Mouse (Mus musculus) limb, embryonic 11.5 days (tissue): ENCODE data around the gene Lta. TPM values are rescaled to one million over a fixed set of nuclear protein-coding genes. Genes with fewer than 3 reads are reported as not detected.

Experiments used
- ATAC-seq: fragments of 200-750 bp; cut with Nextera tagmentation; 2 replicates; pipeline ENCODE4 v1.8.0; 2017; ENCODE audit warnings: low read depth; ENCODE audit not compliant: insufficient number of reproducible peaks, low FRiP score, low TSS enrichment
- DNase-seq: peaks from one replicate; pipeline ENCODE4 v3.0.0-alpha.2; 2015; ENCODE audit warnings: low spot score
- H3K27ac ChIP-seq: fragments of 300-500 bp; sonication (generic); replicated peaks from 2 replicates; pipeline ENCODE4 v1.5.1; 2014; ENCODE audit warnings: low read depth, mild to moderate bottlenecking, low read length
- H3K27me3 ChIP-seq: fragments of 300-500 bp; sonication (generic); 2 replicates; pipeline ENCODE4 v1.6.1; 2014; ENCODE audit warnings: mild to moderate bottlenecking, low read length, mixed read lengths; ENCODE audit not compliant: control insufficient read depth, insufficient read depth
- H3K36me3 ChIP-seq: fragments of 300-500 bp; sonication (generic); 2 replicates; pipeline ENCODE4 v1.6.1; 2014; ENCODE audit warnings: mild to moderate bottlenecking, low read length, moderate library complexity, mixed read lengths; ENCODE audit not compliant: control insufficient read depth, insufficient read depth
- H3K4me1 ChIP-seq: fragments of 300-500 bp; sonication (generic); 2 replicates; pipeline ENCODE4 v1.6.1; 2014; ENCODE audit warnings: low read length, mixed read lengths; ENCODE audit not compliant: control insufficient read depth, insufficient read depth
- H3K4me2 ChIP-seq: fragments of 300-500 bp; sonication (generic); 2 replicates; pipeline ENCODE4 v1.6.1; 2014; ENCODE audit warnings: low read depth, mild to moderate bottlenecking, moderate library complexity; ENCODE audit not compliant: severe bottlenecking
- H3K4me3 ChIP-seq: fragments of 300-500 bp; sonication (generic); 2 replicates; pipeline ENCODE4 v1.5.1; 2014; ENCODE audit warnings: low read depth, low read length
- H3K9ac ChIP-seq: fragments of 300-500 bp; sonication (generic); 2 replicates; pipeline ENCODE4 v1.6.1; 2014; ENCODE audit warnings: mild to moderate bottlenecking, low read length
- H3K9me3 ChIP-seq: fragments of 300-500 bp; sonication (generic); 2 replicates; pipeline ENCODE4 v1.6.1; 2016; ENCODE audit warnings: low read length; ENCODE audit not compliant: control insufficient read depth
- WGBS: fragments of 180-500 bp; shearing (Covaris S2); extraction: QIAGEN DNeasy Blood & Tissue Kit; methylation state at CpG from one replicate; pipeline ENCODE4 v1.1.7; 2014; 5-methylcytosine and 5-hydroxymethylcytosine counted together
- polyA plus RNA-seq: library from polyadenylated mRNA; unstranded; fragments of >200 nt; fragmentation: Nextera tagmentation; extraction: Ambion mirVana; gene quantifications from 2 replicates; pipeline ENCODE4 v1.2.1, GENCODE M21; 2014

Gene Lta
- polyA plus RNA-seq, 1 experiment from 2014 or later, result 0.11 TPM

- H3K4me2 ChIP-seq, result no peak overlapping the region
- H3K27me3 ChIP-seq, result no peaks in the 10 kb centered on the region
- H3K4me1 ChIP-seq, result peaks cover 4% of the 10 kb centered on the region
- ATAC-seq (no peak), DNase-seq (no peak)
- 93% methylated on average over 19 of the region's 19 CpGs for WGBS
- H3K4me3 ChIP-seq, result no peak overlapping the region
- H3K36me3 ChIP-seq, result peaks cover 73% of the 10 kb centered on the region
- no peaks in the 10 kb centered on the region for H3K9me3 ChIP-seq
- H3K9ac ChIP-seq, result no peak overlapping the region
- H3K27ac ChIP-seq, result no peak overlapping the region
Measured at GRCm38 (mm10) chr17:35249451-35250197, 44.5 kb upstream of the Lta start.

GRCm38 (mm10) chr17:35248986-35249385 lies 43.8 kb upstream of the Lta start:
- 92% methylated on average over 14 of the region's 14 CpGs for WGBS
- Histone ChIP-seq H3K9ac (no peak overlapping the region), H3K9me3 (no peaks in the 10 kb centered on the region), H3K27me3 (no peaks in the 10 kb centered on the region), H3K4me2 (no peak overlapping the region), H3K36me3 (peaks cover 74% of the 10 kb centered on the region), H3K4me3 (no peak overlapping the region), H3K27ac (no peak overlapping the region), H3K4me1 (peaks cover 11% of the 10 kb centered on the region)
- ATAC-seq (no peak), DNase-seq (no peak)

- Histone ChIP-seq H3K4me2 (no peak overlapping the region), H3K27ac (no peak overlapping the region), H3K4me3 (no peak overlapping the region), H3K4me1 (peaks cover 17% of the 10 kb centered on the region), H3K9ac (no peak overlapping the region), H3K27me3 (no peaks in the 10 kb centered on the region), H3K36me3 (peaks cover 72% of the 10 kb centered on the region), H3K9me3 (no peaks in the 10 kb centered on the region)
- ATAC-seq, result no peak
- 83% methylated on average over 7 of the region's 7 CpGs for WGBS
- DNase-seq, result no peak
Measured at GRCm38 (mm10) chr17:35247144-35247543, 42.0 kb upstream of the Lta start.

- ATAC-seq, result no peak
- Histone ChIP-seq H3K4me2 (no peak overlapping the region), H3K36me3 (peaks cover 67% of the 10 kb centered on the region), H3K9ac (no peak overlapping the region), H3K4me1 (peaks cover 17% of the 10 kb centered on the region), H3K27ac (no peak overlapping the region), H3K27me3 (no peaks in the 10 kb centered on the region), H3K4me3 (0 out of 2 replicates have a peak overlapping the region, but pooled peaks have one; percentile 2), H3K9me3 (no peaks in the 10 kb centered on the region)
- no peak for DNase-seq
- 87% methylated on average over 15 of the region's 15 CpGs for WGBS
Measured at GRCm38 (mm10) chr17:35245731-35246623, 40.8 kb upstream of the Lta start.

GRCm38 (mm10) chr17:35244999-35245398 lies 39.8 kb upstream of the Lta start:
- DNase-seq, result no peak
- ATAC-seq, result no peak
- Histone ChIP-seq H3K4me3 (peak overlapping the region; percentile 98; the same call in 1 of the 2 replicates), H3K36me3 (peaks cover 57% of the 10 kb centered on the region), H3K27me3 (no peaks in the 10 kb centered on the region), H3K4me2 (peak overlapping the region; percentile 94; the same call in 1 of the 2 replicates), H3K4me1 (peaks cover 22% of the 10 kb centered on the region), H3K27ac (no peak overlapping the region), H3K9ac (peak overlapping the region; percentile 3; the same call in 1 of the 2 replicates), H3K9me3 (no peaks in the 10 kb centered on the region)
- WGBS, result 86% methylated on average over 2 of the region's 2 CpGs

- Histone ChIP-seq H3K4me1 (peaks cover 22% of the 10 kb centered on the region), H3K9ac (peak overlapping the region; percentile 100), H3K27ac (peak overlapping the region; percentile 98; the same call in 1 of the 2 replicates), H3K27me3 (no peaks in the 10 kb centered on the region), H3K4me2 (peak overlapping the region; percentile 94), H3K9me3 (no peaks in the 10 kb centered on the region), H3K36me3 (peaks cover 41% of the 10 kb centered on the region), H3K4me3 (peak overlapping the region; percentile 98)
- DNase-seq (peak; percentile 53), ATAC-seq (no peak)
- WGBS, result 8% methylated on average over 16 of the region's 16 CpGs
Measured at GRCm38 (mm10) chr17:35243086-35243485, 37.9 kb upstream of the Lta start.

GRCm38 (mm10) chr17:35242015-35242941 lies 37.1 kb upstream of the Lta start:
- peak overlapping the region; percentile 98 for H3K27ac ChIP-seq
- H3K4me2 ChIP-seq, result peak overlapping the region; percentile 94
- under 1% methylated on average over 55 of the region's 55 CpGs for WGBS
- H3K27me3 ChIP-seq, result no peaks in the 10 kb centered on the region
- H3K9me3 ChIP-seq, result no peaks in the 10 kb centered on the region
- DNase-seq (peak; percentile 63), ATAC-seq (peak; percentile 27; the same call in 1 of the 2 replicates)
- peak overlapping the region; percentile 98 for H3K4me3 ChIP-seq
- peak overlapping the region; percentile 100 for H3K9ac ChIP-seq
- H3K4me1 ChIP-seq, result peaks cover 22% of the 10 kb centered on the region
- H3K36me3 ChIP-seq, result peaks cover 36% of the 10 kb centered on the region
